Comparison of ENCODE assay signal across 9 mouse cellular contexts in genomic region chr5:128599365-128600071, GRCm38 (mm10). TPM values are rescaled to one million over a fixed set of nuclear protein-coding genes. Genes with fewer than 3 reads are reported as not detected.
DNase-seq lines count a peak whose midpoint lies in the region; ATAC-seq lines count a peak whose summit lies in the region.
"Had no signal": no experiment of that assay in that cellular context is flagged by ENCODE, and none has a peak within 500 bp of the region (broad histone marks: within the 10 kb centered on the region; RNA-seq: fewer than 3 reads in every experiment).

No protein-coding gene starts in this region.

- peak overlapping the region; percentile 88 for H3K4me2 ChIP-seq in intestine, embryonic 14.5 days (ENCODE audit: low read length)
- H3K4me2 ChIP-seq in neural tube, embryonic 14.5 days (ENCODE audit: low read depth, low read length) = peak overlapping the region; percentile 99

- peak; percentile 16 for ATAC-seq in intestine, embryonic 14.5 days (replicated peaks; ENCODE audit: low FRiP score, low TSS enrichment, low read depth)
- peak; percentile 35 for ATAC-seq in neural tube, embryonic 14.5 days (ENCODE audit: low read depth)

- no peaks in the 10 kb centered on the region for H3K36me3 ChIP-seq in intestine, embryonic 14.5 days (ENCODE audit: control insufficient read depth, insufficient read depth, low read length)
- H3K36me3 ChIP-seq in neural tube, embryonic 14.5 days (ENCODE audit: control insufficient read depth, insufficient read depth, low read length) = no peaks in the 10 kb centered on the region

- WGBS in intestine, embryonic 14.5 days = under 1% methylated on average over 28 of the region's 28 CpGs
- under 1% methylated on average over 28 of the region's 28 CpGs for WGBS in neural tube, embryonic 14.5 days

- H3K4me3 ChIP-seq in intestine, embryonic 14.5 days (ENCODE audit: low read depth, low read length) = peak overlapping the region; percentile 59
- H3K4me3 ChIP-seq in neural tube, embryonic 14.5 days (ENCODE audit: low read depth, low read length) = peak overlapping the region; percentile 71

- peaks cover 69% of the 10 kb centered on the region for H3K27me3 ChIP-seq in intestine, embryonic 14.5 days (replicated peaks; ENCODE audit: control insufficient read depth, insufficient read depth, low read length)
- peaks cover 6% of the 10 kb centered on the region; the same call in 1 of the 2 replicates for H3K27me3 ChIP-seq in neural tube, embryonic 14.5 days (ENCODE audit: control insufficient read depth, insufficient read depth, low read length)

- H3K27ac ChIP-seq in intestine, embryonic 14.5 days (ENCODE audit: low read depth) = no peak overlapping the region
- peak overlapping the region; percentile 71 for H3K27ac ChIP-seq in neural tube, embryonic 14.5 days (ENCODE audit: low read depth, low read length)
- H3K27ac ChIP-seq: liver, embryonic 14.5 days had no signal

- peaks cover 15% of the 10 kb centered on the region; the same call in 1 of the 2 replicates for H3K4me1 ChIP-seq in intestine, embryonic 14.5 days (replicated peaks; ENCODE audit: control insufficient read depth, insufficient read depth, low read length)
- peaks cover 41% of the 10 kb centered on the region; the same call in 1 of the 2 replicates for H3K4me1 ChIP-seq in neural tube, embryonic 14.5 days (ENCODE audit: control insufficient read depth, insufficient read depth, low read length)

- H3K9me3 ChIP-seq in intestine, embryonic 14.5 days (ENCODE audit: control insufficient read depth, low read length) = no peaks in the 10 kb centered on the region
- H3K9me3 ChIP-seq in neural tube, embryonic 14.5 days (ENCODE audit: control insufficient read depth, low read length) = no peaks in the 10 kb centered on the region

- DNase-seq in kidney, postnatal 4 days = peak; percentile 29 to 42
- DNase-seq in kidney, adult 9 months = no peak
- DNase-seq in embryo, embryonic 9.5 days (ENCODE audit: extremely low spot score) = peak; percentile 74
- no peak for DNase-seq in intestine, embryonic 14.5 days (ENCODE audit: low spot score)
- no peak for DNase-seq in urinary bladder, adult 18-20 months (ENCODE audit: low spot score in 2 of 2)
- DNase-seq in cerebellum, adult 9-11 months = no peak
- no peak for DNase-seq in kidney, adult 8-10 months

- 0 out of 2 replicates have a peak overlapping the region, but pooled peaks have one; percentile 11 for H3K9ac ChIP-seq in intestine, embryonic 14.5 days (ENCODE audit: low read length)
- peak overlapping the region; percentile 57; the same call in 1 of the 2 replicates for H3K9ac ChIP-seq in neural tube, embryonic 14.5 days (replicated peaks; ENCODE audit: low read depth, low read length)
- H3K9ac ChIP-seq: liver, embryonic 14.5 days had no signal

RNA-seq across cellular contexts. Expression of gene Fzd10, which starts 1.1 kb away (rescaled TPM):
- polyA plus RNA-seq in intestine, embryonic 14.5 days (2014; fragmentation: Nextera tagmentation; extraction: Ambion mirVana) = 2.4 and 3.0 TPM in 2 replicates
- 2.6 and 4.4 TPM in 2 replicates for polyA plus RNA-seq in neural tube, embryonic 14.5 days (2014; fragmentation: Nextera tagmentation; extraction: Ambion mirVana)

Comparison
In these comparisons a context has a peak if more than half of its experiments do, and no peak if none do; other contexts are left out.
1. DNase-seq: peak in kidney, postnatal 4 days (2 of 2) and embryo, embryonic 9.5 days (single experiment); none in kidney, adult 9 months (single experiment), intestine, embryonic 14.5 days (single experiment), urinary bladder, adult 18-20 months (0 of 2), cerebellum, adult 9-11 months (single experiment) and kidney, adult 8-10 months (0 of 2).